Mouse (Mus musculus) right cerebral cortex, postnatal 36 days (tissue): Measurements from ENCODE around the gene Cdk7.
"Not testable (repeated sequence)": the region's sequence is repeated elsewhere in the genome, so short reads cannot be mapped to it uniquely, and the experiment has no call there.

Experiments
- DNase-seq, 2 experiments: peaks; one replicate each; pipeline ENCODE4 v3.0.0; 2022; ENCODE audit warnings: low spot score in 2 of 2, mixed read lengths in 1 of 2

The Cdk7 gene

GRCm38 (mm10) chr13:100730861-100731176, at the start of gene Cdk7:
TSS of gene Cdk7 (minus strand) at chr13:100730939.
- DNase-seq: peak; percentile 91 to 92

DNA sequence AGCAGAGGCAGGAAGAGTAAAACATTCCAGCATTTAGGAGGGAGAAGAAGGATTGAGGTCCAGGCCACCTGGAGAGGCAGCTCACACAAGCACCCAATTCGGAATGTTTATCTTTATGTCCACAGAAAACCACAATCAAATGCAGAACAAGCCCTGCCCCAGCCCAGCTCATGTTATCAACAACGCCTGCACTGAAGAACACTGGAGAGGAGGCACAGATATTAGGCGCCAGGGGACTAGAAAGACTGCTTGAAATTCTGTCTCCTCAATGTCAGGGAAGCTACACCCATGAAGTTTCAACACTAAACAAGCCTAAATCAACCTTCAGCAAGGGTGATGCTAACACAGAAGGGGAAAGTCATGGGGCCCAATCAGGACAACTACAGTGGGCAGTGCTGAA, 46.8 kb upstream of the Cdk7 start:
- DNase-seq: no peak

DNA sequence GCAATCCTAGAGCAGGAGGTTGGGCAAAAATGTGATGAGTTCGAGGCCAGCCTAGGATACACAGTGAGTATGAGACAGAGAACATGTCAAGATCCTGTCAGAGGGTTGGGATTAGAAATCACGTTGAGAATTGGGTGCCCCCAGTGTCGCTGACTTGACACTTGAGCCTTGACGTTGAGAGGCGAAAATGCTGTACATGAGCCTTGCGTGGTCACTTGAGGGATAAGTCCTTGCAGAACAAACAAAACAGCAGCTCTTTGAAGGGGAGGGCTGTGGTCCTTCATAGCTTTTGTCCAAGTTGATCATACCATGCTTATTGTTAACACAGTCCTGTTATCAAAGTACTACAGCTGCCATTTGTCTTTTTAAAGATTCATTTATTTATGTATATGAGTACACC, 46.0 kb upstream of the Cdk7 start:
- no peak for DNase-seq

DNA sequence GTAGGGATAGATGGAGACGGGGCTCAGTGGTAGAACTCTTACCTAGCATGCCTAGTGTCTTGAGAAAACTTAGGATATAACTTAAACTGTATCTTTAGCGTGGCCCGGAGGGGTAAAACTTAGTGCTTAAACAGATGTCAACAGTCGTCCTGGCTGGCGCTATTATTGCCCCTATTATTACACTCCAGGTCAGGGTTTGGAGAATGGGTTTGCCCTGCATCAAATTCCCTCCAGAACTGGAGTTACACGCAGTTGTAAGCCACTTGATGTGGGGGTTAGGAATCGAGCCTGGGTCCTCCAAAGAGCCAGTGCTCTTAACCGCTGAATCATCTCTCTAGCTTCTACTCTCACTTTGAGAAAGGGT, 45.3 kb upstream of the Cdk7 start:
- DNase-seq: no peak

DNA sequence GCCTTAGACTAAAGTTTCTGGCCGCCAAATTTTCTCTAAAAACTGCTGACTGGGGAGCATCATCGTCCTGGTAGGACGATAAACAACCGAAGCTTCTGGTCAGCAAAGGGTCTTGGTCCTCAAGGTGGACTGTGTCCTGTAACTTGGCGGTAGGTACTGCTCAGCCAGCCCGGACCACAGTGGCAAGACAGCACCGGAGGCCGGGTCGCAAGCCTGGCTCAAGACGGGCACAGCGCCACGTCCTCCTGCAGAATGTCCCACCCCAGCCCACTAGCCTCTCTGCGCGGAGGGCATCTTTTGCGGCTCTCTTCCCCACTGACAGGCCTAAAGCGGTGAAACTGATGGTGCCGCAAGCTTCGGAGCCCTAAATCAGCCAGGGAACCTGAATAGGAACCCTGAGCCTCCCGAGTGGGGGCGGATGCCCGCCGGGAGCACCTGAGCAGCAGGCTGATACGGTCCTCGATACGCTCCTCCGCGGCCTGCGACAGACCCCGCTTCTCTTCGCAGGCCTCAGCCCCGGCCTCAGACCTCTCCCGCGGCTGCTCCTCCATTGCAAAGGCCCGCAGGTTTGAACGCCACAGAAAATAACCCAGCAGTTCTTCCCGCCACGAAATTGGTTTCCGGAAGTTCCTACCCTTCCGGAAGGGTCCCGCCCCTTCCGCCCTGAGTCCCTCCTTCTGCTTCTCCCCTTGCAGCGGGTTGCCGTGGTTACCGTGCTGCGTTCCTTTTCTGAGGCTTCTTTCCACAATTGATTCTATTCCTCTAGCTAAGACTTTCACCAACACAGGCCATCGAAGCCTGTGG, 44.7 kb upstream of the Cdk7 start, which contains the start of gene Cenph:
Cenph (minus strand) TSS at position 648 of the 804 bp plus-strand sequence.
- DNase-seq: peak; percentile 74 to 81

DNA sequence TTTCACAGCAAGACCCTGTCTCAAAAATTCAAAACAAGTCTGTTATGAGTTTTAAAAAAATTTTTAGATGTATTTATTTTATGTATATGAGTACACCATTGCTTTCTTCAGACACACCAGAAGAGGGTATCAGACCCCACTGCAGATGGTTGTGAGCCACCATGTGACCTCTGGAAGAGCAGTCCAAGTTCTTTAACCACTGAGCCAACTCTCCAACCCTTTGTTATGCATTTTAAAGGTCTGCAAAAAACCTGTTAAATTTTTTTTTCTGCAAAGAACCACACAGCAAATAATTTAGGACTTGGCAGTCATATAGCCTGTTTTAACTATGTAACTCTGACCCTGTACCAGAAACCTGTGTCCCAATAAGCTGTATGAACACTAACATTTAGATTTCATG, 44.0 kb upstream of the Cdk7 start:
- no peak for DNase-seq

- DNase-seq: no peak
Observed at GRCm38 (mm10) chr13:100755329-100755728, 24.6 kb upstream of the Cdk7 start.

- DNase-seq: no peak
Observed at GRCm38 (mm10) chr13:100754186-100754585, 23.4 kb upstream of the Cdk7 start.

DNA sequence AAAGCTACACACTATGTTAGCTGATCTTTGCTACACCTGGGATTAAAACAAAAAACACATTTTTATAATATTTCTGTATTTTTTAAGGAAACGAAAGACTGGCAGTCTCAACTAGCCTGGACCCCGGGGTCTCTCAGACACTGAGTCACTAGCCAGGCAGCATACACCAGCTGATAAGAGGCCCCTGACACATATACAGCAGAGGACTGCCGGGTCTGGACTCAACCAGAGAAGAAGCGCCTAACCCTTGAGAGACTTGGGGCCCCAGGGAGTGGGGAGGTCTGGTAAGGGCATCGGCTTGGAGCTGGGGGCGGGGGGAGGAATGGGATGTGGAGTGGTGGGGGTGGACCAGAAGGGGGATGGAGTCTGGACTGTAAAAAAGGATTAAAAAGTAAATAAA, 22.3 kb upstream of the Cdk7 start:
- DNase-seq: no peak

- DNase-seq: no peak
Observed at GRCm38 (mm10) chr13:100752529-100752928, 21.8 kb upstream of the Cdk7 start.

DNA sequence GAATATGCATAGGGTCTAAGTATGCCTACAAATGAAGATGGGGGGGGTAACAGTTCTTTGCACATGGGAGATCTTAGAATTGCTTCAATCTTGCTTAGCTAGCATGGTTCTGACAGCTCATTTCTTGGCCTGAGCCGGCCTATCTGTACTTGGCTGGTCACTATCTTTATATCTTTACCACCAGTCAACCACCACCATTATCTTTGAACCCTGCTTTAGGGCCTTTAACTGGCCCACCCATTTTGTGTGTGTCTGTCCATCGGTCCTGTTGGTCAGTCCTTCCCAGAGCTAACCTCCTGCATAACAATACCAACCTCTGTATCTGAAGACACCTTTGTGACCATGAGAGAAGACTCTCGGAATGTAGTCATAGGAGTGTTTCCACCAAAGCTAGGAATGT, 20.7 kb upstream of the Cdk7 start:
- DNase-seq: no peak

DNA sequence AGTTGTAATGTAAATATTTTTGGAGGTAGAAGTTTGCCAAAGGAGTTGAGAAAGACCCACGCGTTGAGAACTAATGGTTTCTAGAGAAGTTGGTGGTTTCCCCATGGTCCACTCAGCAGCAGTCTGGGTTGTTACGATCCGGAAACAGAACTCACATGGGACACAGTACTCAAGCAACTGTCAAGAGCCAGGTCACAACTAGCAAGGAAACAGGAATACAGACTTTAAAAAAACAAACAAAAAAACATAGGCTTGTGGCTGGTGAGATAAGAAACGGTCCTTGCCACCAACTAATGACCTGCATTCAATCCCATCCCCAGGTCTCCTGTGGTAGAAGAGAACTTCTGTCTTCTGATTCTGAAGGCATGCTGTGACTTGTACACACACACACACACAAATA, 20.1 kb upstream of the Cdk7 start:
- DNase-seq: no peak

GRCm38 (mm10) chr13:100748638-100749037, 17.9 kb upstream of the Cdk7 start:
- DNase-seq: no peak

DNA sequence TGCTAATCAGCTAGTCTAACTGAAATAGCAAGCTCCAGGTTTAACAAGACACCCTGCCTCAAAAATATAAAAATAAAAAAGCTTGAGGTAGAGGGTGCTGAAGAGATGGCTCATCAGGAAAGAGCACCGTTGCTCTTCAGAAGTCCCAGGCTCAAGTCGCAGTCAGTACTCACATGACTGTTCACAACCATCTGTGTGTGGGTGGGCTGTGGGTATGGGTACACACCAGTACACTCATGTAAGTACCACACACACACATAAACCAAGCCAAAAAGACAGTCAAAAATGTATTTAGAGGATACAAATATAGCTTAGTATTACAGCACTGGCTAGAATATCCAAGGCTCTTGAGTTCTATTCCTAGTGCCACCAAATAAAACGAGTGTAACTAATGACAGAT, 15.4 kb upstream of the Cdk7 start:
- DNase-seq: peak; percentile 71 to 80

GRCm38 (mm10) chr13:100744036-100744744, 13.5 kb upstream of the Cdk7 start, which contains the start of gene Mrps36:
TSS of gene Mrps36 (minus strand) at chr13:100744659.
- peak; percentile 90 to 93 for DNase-seq

DNA sequence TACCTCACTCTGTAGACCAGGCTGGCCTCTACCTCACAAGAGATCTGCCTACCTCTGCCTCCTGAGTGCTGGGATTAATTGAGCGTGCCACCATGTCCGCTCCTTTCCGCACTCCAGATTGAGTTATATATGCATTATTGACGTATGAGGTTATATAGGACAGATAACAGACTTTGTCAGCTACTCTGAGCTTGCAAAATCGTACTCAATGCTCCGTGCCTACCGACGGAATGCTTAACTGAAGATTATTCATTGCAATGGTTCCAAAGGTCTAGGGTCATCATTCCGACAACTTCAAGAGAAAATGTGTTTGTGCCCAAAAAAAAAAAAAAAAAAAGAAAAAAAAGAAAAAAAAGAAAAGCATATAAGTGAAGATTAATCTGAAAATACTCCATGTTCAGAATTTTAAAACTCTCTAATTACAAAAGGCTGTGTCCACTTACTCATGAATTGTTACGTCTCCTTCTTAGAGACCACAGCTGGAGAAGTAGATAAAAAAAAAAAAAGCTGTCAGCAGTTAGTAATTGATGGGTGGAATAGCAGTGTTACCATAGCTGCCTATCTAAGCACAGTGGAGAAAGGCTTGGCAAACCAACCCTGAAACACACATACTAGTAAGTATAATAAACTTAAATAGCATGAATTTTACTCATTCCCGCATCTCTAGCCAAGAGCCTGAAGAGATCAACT, 12.8 kb upstream of the Cdk7 start:
- no peak for DNase-seq

- DNase-seq: no peak
Observed at GRCm38 (mm10) chr13:100742831-100743230, 12.1 kb upstream of the Cdk7 start.

- DNase-seq: no peak
Observed at GRCm38 (mm10) chr13:100732756-100733155, 2.0 kb upstream of the Cdk7 start.

GRCm38 (mm10) chr13:100731462-100732046, 815 bp upstream of the Cdk7 start:
- DNase-seq: not testable (repeated sequence)

DNA sequence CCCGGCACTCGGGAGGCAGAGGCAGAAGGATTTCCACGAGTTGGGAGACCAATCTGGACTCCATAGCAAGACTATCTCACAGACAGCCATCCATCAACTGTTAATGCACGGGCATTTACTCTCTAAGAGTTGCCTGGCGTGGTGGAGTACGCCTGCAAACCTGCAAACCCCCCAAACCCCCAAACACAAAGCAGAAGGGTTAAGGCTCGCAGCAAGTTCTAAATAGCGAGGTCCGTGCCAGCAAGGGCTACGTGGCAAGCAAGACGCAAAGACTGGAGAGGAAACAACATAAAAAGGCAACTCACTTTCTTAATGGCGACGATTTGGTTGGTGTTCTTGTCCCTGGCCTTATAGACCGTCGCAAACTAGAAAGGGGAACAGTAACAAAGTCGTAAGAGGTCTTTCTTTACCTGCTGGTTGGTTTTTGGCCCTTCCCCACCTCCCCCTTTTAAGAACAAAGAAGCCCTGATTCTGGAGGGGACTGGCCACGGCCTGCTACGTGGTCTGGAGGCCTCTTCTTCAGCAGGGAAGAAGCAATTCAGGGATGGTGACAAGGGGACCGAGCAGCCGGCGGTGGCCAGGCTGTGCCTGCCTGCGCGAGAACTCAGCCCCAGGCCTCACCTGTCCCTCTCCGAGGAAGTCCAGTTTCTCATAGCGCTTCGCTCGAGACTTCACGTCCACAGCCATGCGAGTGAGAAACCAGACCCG, 432 bp downstream of the Cdk7 start:
- no peak for DNase-seq

DNA sequence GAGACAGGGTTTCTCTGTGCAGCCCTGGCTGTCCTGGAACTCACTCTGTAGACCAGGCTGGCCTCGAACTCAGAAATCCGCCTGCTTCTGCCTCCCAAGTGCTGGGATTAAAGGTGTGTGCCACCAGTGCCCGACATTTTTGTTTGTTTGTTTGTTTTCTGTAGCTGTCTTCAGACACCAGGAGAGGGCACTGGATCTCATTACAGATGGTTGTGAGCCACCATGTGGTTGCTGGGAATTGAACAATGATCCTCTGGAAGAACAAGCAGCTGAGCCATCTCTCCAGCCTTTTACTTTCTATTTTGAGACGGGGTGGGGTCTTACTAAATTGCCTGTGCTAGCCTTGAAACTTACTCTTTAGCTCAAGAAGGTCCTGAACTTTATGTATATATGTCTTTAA, 2.2 kb downstream of the Cdk7 start:
- not testable (repeated sequence) for DNase-seq

- DNase-seq: no peak
Observed at GRCm38 (mm10) chr13:100728086-100728485, 2.7 kb downstream of the Cdk7 start.
